Mouse (Mus musculus) lung, postnatal 0 days (tissue): ENCODE results near the gene Mtfmt.

Experiments used
- CTCF ChIP-seq: IDR thresholded peaks from 2 replicates; pipeline ENCODE4 v1.5.1; 2016; ENCODE audit warnings: antibody characterized with exemption, mild to moderate bottlenecking
- EP300 ChIP-seq: IDR thresholded peaks from 2 replicates; pipeline ENCODE4 v1.6.1; 2016; ENCODE audit warnings: antibody characterized with exemption, mild to moderate bottlenecking, control low read depth

DNA sequence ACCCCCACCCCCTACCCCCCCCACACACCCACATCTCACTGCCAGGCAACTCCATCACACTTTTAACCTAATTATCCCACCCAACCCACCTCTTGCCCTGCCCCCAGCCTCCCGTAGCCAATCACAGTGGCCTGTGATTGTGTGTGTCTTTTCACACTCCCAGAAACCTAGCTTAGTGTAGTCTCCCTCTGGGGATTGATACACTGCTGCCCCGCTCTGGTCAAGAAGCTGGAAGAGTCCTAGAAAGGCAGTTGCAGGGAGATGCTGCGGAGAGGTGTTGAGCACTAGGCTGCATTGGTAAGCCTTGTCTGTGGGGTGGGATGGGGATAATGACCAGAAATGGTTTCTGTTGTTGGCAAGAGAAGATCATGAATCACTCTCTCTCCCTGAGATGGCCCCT lies 17.8 kb upstream of the Mtfmt start:
- TF ChIP-seq CTCF (peak; percentile 58), EP300 (no peak)
